Mouse (Mus musculus) heart, embryonic 11.5 days (tissue): ENCODE measurements around the gene Cdc42ep1. TPM values are rescaled to one million over a fixed set of nuclear protein-coding genes. Genes with fewer than 3 reads are reported as not detected.

Experiments used
- ATAC-seq: fragments of 200-750 bp; cut with Nextera tagmentation; replicated peaks from 2 replicates; pipeline ENCODE4 v1.8.0; 2017; ENCODE audit warnings: moderate library complexity; ENCODE audit not compliant: insufficient number of reproducible peaks, low FRiP score, low TSS enrichment
- H3K27ac ChIP-seq: fragments of 300-500 bp; sonication (generic); 2 replicates; pipeline ENCODE4 v1.5.1; 2014; ENCODE audit warnings: mild to moderate bottlenecking, low read depth, low read length
- H3K27me3 ChIP-seq: fragments of 300-500 bp; sonication (generic); 2 replicates; pipeline ENCODE4 v1.6.1; 2014; ENCODE audit warnings: mild to moderate bottlenecking, low read length, mixed read lengths; ENCODE audit not compliant: control insufficient read depth, insufficient read depth
- H3K36me3 ChIP-seq: fragments of 300-500 bp; sonication (generic); 2 replicates; pipeline ENCODE4 v1.6.1; 2014; ENCODE audit warnings: mild to moderate bottlenecking, low read length, moderate library complexity, mixed read lengths; ENCODE audit not compliant: control insufficient read depth, insufficient read depth
- H3K4me1 ChIP-seq: fragments of 300-500 bp; sonication (generic); 2 replicates; pipeline ENCODE4 v1.6.1; 2014; ENCODE audit warnings: low read length; ENCODE audit not compliant: control insufficient read depth, insufficient read depth
- H3K4me2 ChIP-seq: fragments of 300-500 bp; sonication (generic); 2 replicates; pipeline ENCODE4 v1.6.1; 2014; ENCODE audit warnings: mild to moderate bottlenecking, moderate library complexity
- H3K4me3 ChIP-seq: fragments of 300-500 bp; sonication (generic); 2 replicates; pipeline ENCODE4 v1.5.1; 2014; ENCODE audit warnings: low read depth, low read length
- H3K9ac ChIP-seq: fragments of 300-500 bp; sonication (generic); 2 replicates; pipeline ENCODE4 v1.6.1; 2014; ENCODE audit warnings: mild to moderate bottlenecking, low read depth, low read length, moderate library complexity
- H3K9me3 ChIP-seq: fragments of 300-500 bp; sonication (generic); replicated peaks from 2 replicates; pipeline ENCODE4 v1.6.1; 2016; ENCODE audit warnings: low read length; ENCODE audit not compliant: control insufficient read depth
- WGBS: fragments of 180-500 bp; shearing (Covaris S2); extraction: QIAGEN DNeasy Blood & Tissue Kit; methylation state at CpG from one replicate; pipeline ENCODE4 v1.1.7; 2014; ENCODE audit not compliant: insufficient replicate concordance; 5-methylcytosine and 5-hydroxymethylcytosine counted together
- polyA plus RNA-seq: library from polyadenylated mRNA; unstranded; fragments of >200 nt; fragmentation: Nextera tagmentation; extraction: Ambion mirVana; gene quantifications from 2 replicates; pipeline ENCODE4 v1.2.1, GENCODE M21; 2014

Gene Cdc42ep1
- polyA plus RNA-seq, 1 experiment from 2014 or later: 24.1 TPM

- no peaks in the 10 kb centered on the region for H3K9me3 ChIP-seq
- no peak overlapping the region for H3K4me3 ChIP-seq
- H3K9ac ChIP-seq: peak overlapping the region; percentile 28
- H3K27ac ChIP-seq: 0 out of 2 replicates have a peak overlapping the region, but pooled peaks have one; percentile 7
- peak overlapping the region; percentile 6 for H3K4me2 ChIP-seq
- ATAC-seq: 0 out of 2 replicates have a peak, but pooled peaks have one; percentile 20
- 22% methylated on average over 7 of the region's 7 CpGs for WGBS
- H3K27me3 ChIP-seq: no peaks in the 10 kb centered on the region
- peaks cover 23% of the 10 kb centered on the region for H3K36me3 ChIP-seq
- peaks cover 73% of the 10 kb centered on the region for H3K4me1 ChIP-seq
Measured at GRCm38 (mm10) chr15:78892440-78892839, 50.0 kb downstream of the Cdc42ep1 start.

GRCm38 (mm10) chr15:78894726-78895125 is 52.3 kb downstream of the Cdc42ep1 start:
- Histone ChIP-seq H3K27me3 (no peaks in the 10 kb centered on the region), H3K27ac (peak overlapping the region; percentile 68), H3K4me3 (no peak overlapping the region), H3K9ac (peak overlapping the region; percentile 43; the same call in 1 of the 2 replicates), H3K4me1 (peaks cover 77% of the 10 kb centered on the region), H3K4me2 (no peak overlapping the region; the same call in 1 of the 2 replicates), H3K36me3 (peaks cover 13% of the 10 kb centered on the region), H3K9me3 (no peaks in the 10 kb centered on the region)
- ATAC-seq: no peak
- 60% methylated on average over 13 of the region's 13 CpGs for WGBS

GRCm38 (mm10) chr15:78895741-78896140 is 53.3 kb downstream of the Cdc42ep1 start:
- H3K9me3 ChIP-seq: no peaks in the 10 kb centered on the region
- H3K4me3 ChIP-seq: no peak overlapping the region
- peaks cover 13% of the 10 kb centered on the region for H3K36me3 ChIP-seq
- no peak overlapping the region for H3K4me2 ChIP-seq
- WGBS: 94% methylated on average over 2 of the region's 2 CpGs
- 0 out of 2 replicates have a peak overlapping the region, but pooled peaks have one; percentile 58 for H3K9ac ChIP-seq
- ATAC-seq: no peak
- 0 out of 2 replicates have a peak overlapping the region, but pooled peaks have one; percentile 35 for H3K27ac ChIP-seq
- peaks cover 78% of the 10 kb centered on the region for H3K4me1 ChIP-seq
- no peaks in the 10 kb centered on the region for H3K27me3 ChIP-seq

- Histone ChIP-seq H3K9me3 (no peaks in the 10 kb centered on the region), H3K4me1 (peaks cover 82% of the 10 kb centered on the region), H3K36me3 (peaks cover 13% of the 10 kb centered on the region), H3K4me3 (no peak overlapping the region), H3K27me3 (no peaks in the 10 kb centered on the region), H3K27ac (0 out of 2 replicates have a peak overlapping the region, but pooled peaks have one; percentile 35), H3K9ac (0 out of 2 replicates have a peak overlapping the region, but pooled peaks have one; percentile 58), H3K4me2 (peak overlapping the region; percentile 29)
- 73% methylated on average over 3 of the region's 3 CpGs for WGBS
- ATAC-seq: no peak
Measured at GRCm38 (mm10) chr15:78896149-78896548, 53.7 kb downstream of the Cdc42ep1 start.

- H3K27ac ChIP-seq: no peak overlapping the region
- no peak overlapping the region for H3K4me3 ChIP-seq
- H3K9me3 ChIP-seq: no peaks in the 10 kb centered on the region
- 77% methylated on average over 4 of the region's 4 CpGs for WGBS
- ATAC-seq: no peak
- H3K9ac ChIP-seq: no peak overlapping the region
- 0 out of 2 replicates have a peak, but pooled peaks cover 4% of the 10 kb centered on the region for H3K36me3 ChIP-seq
- no peaks in the 10 kb centered on the region for H3K27me3 ChIP-seq
- peaks cover 73% of the 10 kb centered on the region for H3K4me1 ChIP-seq
- no peak overlapping the region for H3K4me2 ChIP-seq
Measured at GRCm38 (mm10) chr15:78897488-78897887, 55.1 kb downstream of the Cdc42ep1 start.

GRCm38 (mm10) chr15:78898507-78899001 is 56.1 kb downstream of the Cdc42ep1 start:
- no peaks in the 10 kb centered on the region for H3K27me3 ChIP-seq
- H3K4me3 ChIP-seq: peak overlapping the region; percentile 81; the same call in 1 of the 2 replicates
- H3K9ac ChIP-seq: no peak overlapping the region; the same call in 1 of the 2 replicates
- WGBS: 37% methylated on average over 6 of the region's 6 CpGs
- H3K36me3 ChIP-seq: peaks cover 7% of the 10 kb centered on the region
- H3K4me1 ChIP-seq: peaks cover 62% of the 10 kb centered on the region
- H3K4me2 ChIP-seq: peak overlapping the region; percentile 92
- H3K9me3 ChIP-seq: no peaks in the 10 kb centered on the region
- no peak for ATAC-seq
- peak overlapping the region; percentile 73; the same call in 1 of the 2 replicates for H3K27ac ChIP-seq

- Histone ChIP-seq H3K4me2 (peak within 1 kb of the TSS; percentile 92), H3K9ac (peak within 1 kb of the TSS; percentile 87), H3K9me3 (no peaks in the 10 kb centered on the region), H3K27me3 (no peaks in the 10 kb centered on the region), H3K27ac (peak within 1 kb of the TSS; percentile 73), H3K4me1 (peaks cover 54% of the 10 kb centered on the region), H3K4me3 (peak within 1 kb of the TSS; percentile 81), H3K36me3 (peaks cover 7% of the 10 kb centered on the region)
- ATAC-seq: no peak
- 3% methylated on average over 20 of the region's 20 CpGs for WGBS
Measured at GRCm38 (mm10) chr15:78899409-78899739, 57.0 kb downstream of the Cdc42ep1 start, which contains the start of gene Gm49510. TSS of gene Gm49510 (plus strand) at chr15:78899667.

GRCm38 (mm10) chr15:78899740-78900584 is 57.5 kb downstream of the Cdc42ep1 start, which contains the start of gene Sh3bp1:
TSS of gene Sh3bp1 (plus strand) at chr15:78899768.
- WGBS: 0% methylated on average over 46 of the region's 47 CpGs
- H3K4me1 ChIP-seq: peaks cover 48% of the 10 kb centered on the region

More at GRCm38 (mm10) chr15:78899740-78900584, 57.5 kb downstream of the Cdc42ep1 start, which contains the start of gene Sh3bp1:
- ATAC-seq: peak; percentile 67
- peaks cover 10% of the 10 kb centered on the region for H3K36me3 ChIP-seq
- peak within 1 kb of the TSS; percentile 81 for H3K4me3 ChIP-seq
- H3K27me3 ChIP-seq: no peaks in the 10 kb centered on the region
- H3K4me2 ChIP-seq: peak within 1 kb of the TSS; percentile 92
- H3K27ac ChIP-seq: peak within 1 kb of the TSS; percentile 73
- H3K9me3 ChIP-seq: no peaks in the 10 kb centered on the region
- H3K9ac ChIP-seq: peak within 1 kb of the TSS; percentile 87
